Mouse (Mus musculus): Measurements from ENCODE around the gene Gm5737. TPM values are rescaled to one million over a fixed set of nuclear protein-coding genes. Genes with fewer than 3 reads are reported as not detected.

The Gm5737 gene
- polyA plus RNA-seq, 1 experiment = 0.06 TPM

DNA sequence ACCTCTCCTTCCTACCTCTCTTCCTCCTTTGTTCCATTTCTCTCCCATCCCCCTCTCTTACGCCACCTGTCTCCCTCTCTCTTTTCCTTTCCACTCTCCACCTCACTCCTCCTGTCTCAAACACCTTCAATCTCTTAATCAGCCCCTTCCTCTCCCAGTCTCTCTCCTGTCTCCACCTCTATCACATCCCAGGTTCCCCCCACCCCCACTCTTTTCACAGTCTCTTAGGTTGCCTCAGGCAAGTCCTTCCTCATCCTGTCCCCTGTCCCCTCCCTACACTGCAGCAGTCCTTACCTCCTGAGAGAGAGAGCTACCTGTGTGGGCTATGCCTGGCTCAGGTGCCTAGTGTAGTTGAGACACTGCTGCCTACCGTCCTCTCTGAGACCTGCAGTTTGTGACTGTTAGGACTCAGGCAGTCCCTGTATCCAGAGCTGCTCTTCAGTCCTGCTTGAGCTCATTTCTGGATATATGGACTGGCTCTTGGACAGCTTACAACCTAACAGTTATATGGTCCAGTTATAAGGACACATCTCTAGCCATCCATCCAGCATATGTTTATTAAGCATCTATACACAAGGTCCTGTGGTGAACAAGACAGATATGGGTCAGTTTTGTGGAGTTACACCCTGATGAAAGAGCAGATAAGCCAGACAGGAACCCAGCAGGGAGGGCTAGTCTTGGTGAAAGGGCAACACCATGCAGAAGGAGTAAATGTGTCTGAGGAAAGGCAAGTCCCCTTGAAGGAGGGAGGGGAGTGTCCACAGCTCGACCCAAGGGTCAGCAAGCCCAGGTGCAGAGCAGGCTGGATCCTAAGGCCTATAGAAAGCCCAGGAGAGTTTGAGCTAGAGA, 63.6 kb downstream of the Gm5737 start:
- no peak for DNase-seq (ENCODE audit: low spot score)

- DNase-seq (ENCODE audit: low spot score) = no peak
These were observed 66.1 kb downstream of the Gm5737 start for GRCm38 (mm10) chr7:120878271-120878670.

DNA sequence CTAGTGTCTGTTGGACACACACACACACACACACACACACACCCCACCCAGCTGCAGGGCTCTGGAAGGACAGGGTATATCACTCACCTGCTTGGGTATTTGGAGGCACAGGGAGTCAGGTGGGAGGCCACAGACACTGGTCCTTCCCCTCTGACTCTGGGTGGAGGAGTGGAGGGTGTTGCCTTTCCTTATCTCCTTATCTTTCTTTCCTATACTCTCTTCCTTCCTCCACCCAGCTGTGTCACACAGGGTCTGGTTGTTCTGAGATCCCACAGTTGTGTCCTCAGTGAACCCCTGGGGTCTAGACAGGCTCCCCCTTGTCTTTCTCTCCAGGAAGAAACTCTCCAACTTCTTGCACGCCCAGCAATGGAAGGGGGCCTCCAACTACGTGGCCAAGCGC, 67.8 kb downstream of the Gm5737 start:
- DNase-seq (ENCODE audit: low spot score) = no peak

GRCm38 (mm10) chr7:120880770-120881169, 68.6 kb downstream of the Gm5737 start:
- DNase-seq (ENCODE audit: low spot score) = no peak

Other genes with a start within 250 kb of the Gm5737 start
- gene Uqcrc2, start 177.2 kb upstream of the Gm5737 start, polyA plus RNA-seq (2012; rRNA removed) = 177 and 203 TPM in 2 replicates
- 0.04 TPM in 2 replicates for gene Pdzd9, start 142.0 kb upstream of the Gm5737 start, polyA plus RNA-seq (2012; rRNA removed)
- gene Mosmo, start 134.7 kb upstream of the Gm5737 start, polyA plus RNA-seq (2012; rRNA removed) = 22.6 and 22.9 TPM in 2 replicates
- gene Vwa3a, start 73.0 kb upstream of the Gm5737 start, polyA plus RNA-seq (2012; rRNA removed) = 0.40 and 1.2 TPM in 2 replicates
- 94.4 TPM in 2 replicates for gene Eef2k, start 30.5 kb downstream of the Gm5737 start, polyA plus RNA-seq (2012; rRNA removed)
- gene Polr3e, start 105.4 kb downstream of the Gm5737 start, polyA plus RNA-seq (2012; rRNA removed) = 18.7 and 21.8 TPM in 2 replicates
- gene Cdr2, start 169.9 kb downstream of the Gm5737 start, polyA plus RNA-seq (2012; rRNA removed) = 36.9 and 39.7 TPM in 2 replicates
- 1.1 and 1.7 TPM in 2 replicates for gene Mfsd13b, start 170.1 kb downstream of the Gm5737 start, polyA plus RNA-seq (2012; rRNA removed)
- gene Mettl9, start 222.1 kb downstream of the Gm5737 start, polyA plus RNA-seq (2012; rRNA removed) = 45.5 and 48.2 TPM in 2 replicates